Mouse (Mus musculus): ENCODE measurements at regions not wholly inside any gene's neighbourhood (a gene's known extent, or its start where the extent isn't known, plus 50 kb on each side); places are given as distances from the start of the nearest gene placed in this dataset.

DNA sequence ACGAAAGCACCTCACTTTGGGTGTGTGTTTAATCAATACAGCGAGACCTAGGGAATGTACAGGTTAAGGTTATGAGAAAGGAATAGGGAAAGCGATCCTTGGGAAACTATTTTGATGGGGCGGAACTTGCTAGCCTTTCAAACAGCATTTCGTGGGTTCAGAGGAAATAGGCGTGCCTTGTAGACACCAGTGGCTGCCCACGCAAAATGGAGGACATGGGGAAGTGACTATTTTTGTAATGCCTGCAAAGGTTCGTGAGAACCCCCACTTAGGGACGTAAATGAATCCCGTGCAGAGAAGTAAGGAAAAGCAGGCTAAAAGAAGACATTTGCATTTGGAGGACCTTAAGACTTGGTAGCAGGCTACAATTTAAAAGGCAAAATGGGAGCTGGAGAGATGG lies 114.1 kb upstream of the Ppm1h start:
- no peak for DNase-seq (ENCODE audit: low read depth, low spot score)

DNA sequence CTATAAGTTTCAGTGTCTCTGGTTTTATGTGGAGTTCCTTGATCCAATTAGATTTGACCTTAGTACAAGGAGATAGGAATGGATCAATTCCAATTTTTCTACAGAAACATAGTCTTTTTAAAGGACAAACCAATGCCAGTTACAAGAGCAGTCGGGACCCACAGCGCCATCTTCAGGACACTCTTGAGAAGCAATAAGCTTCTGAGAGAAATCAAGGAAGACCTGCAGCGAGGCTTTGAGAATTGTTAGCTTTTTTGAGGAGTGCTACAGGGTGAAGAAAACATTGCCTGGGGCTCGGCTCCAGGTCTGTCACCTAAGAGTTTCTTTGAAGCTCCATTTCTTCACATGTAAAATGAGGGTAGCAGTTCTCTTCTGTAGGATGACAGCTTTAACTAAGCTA lies 112.0 kb upstream of the Ppm1h start:
- no peak for DNase-seq (ENCODE audit: low read depth, low spot score)

DNA sequence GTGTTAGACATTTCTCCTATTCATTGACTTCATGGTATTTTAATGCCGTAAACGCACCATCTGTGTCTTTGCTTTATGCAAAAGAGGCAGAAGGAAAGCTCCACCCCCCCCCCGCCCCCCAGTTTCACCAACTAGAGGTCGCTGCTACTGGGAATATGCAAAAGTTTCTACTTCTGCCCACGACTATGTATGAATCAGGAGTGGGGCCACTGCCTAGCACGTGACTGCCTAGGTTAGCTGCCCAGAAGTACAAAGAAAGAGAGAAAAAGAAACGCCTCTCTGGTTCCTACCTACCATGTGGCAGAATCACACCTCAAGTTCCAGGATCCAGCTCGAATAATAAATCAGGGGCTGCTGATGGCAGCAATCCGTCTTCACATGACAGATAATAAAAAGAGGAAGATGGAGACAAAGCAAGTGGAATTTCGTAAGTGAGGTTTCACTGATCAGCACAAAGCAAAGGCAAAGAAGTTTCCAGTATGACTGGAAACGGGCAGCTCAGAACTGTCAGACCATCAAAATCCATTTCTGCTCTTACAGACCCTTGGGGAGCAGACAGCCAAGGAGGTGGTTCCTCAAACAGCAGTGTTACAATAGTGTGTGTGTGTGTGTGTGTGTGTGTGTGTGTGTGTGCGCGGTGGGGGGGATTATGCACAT lies 108.9 kb upstream of the Ppm1h start:
- DNase-seq (ENCODE audit: low read depth, low spot score): no peak

DNA sequence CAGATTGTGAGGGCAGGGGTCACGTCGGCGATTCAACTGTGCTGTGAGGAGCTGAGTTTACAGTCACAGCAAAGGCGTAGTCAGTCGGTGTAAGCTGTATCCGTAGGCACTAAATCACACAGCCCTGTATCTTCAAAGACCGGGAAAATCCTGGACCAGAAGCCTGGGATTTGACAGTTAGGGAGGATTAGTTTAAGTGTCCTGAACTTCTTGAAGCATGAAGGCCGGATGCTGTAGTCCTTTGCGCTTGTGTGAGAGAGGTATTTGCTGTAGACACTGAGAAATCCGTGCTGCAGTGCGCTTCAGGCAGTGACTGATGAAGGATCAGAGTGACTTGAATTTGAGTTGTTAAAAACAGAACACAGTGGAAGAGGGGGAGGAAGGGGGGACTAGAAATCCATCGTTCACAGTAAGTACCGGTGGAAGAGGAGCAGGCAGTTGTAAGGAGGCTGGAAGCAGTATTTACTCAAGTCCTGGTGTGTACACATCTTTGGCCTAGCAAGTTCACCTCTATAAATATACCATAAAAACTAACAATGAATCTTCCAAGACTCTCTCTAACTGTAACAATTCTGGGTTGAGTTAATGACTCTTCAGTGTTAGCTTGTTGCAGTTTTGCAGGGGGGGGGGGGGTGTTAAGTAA lies 107.5 kb upstream of the Ppm1h start:
- no peak for DNase-seq (ENCODE audit: low read depth, low spot score)

GRCm38 (mm10) chr10:122576171-122577063 lies 102.1 kb upstream of the Ppm1h start:
- DNase-seq (ENCODE audit: low read depth, low spot score): no peak

GRCm38 (mm10) chr10:122578209-122579001 lies 100.2 kb upstream of the Ppm1h start:
- DNase-seq (ENCODE audit: low read depth, low spot score): no peak

GRCm38 (mm10) chr10:122581096-122581495 lies 97.5 kb upstream of the Ppm1h start:
- DNase-seq (ENCODE audit: low read depth, low spot score): no peak

DNA sequence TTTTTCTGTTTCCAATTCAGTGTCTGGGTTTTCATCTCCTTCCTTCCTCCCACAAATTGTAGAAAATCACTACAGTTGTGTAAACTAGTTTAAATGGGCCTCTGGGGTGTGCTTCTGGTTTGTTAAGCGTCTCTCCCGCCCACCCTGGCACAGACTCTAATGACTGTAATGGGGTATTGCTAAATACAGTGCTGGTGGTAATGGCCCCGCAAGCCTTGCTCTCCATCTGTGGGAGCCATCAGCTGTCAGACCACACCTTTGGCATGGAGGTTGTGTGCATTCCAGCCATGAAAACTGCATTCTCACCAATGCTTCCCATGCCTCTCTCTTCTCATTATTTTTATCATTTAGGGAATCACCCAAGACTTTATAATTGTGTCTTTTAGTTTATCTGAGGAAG lies 91.0 kb upstream of the Ppm1h start:
- DNase-seq (ENCODE audit: low read depth, low spot score): no peak

DNA sequence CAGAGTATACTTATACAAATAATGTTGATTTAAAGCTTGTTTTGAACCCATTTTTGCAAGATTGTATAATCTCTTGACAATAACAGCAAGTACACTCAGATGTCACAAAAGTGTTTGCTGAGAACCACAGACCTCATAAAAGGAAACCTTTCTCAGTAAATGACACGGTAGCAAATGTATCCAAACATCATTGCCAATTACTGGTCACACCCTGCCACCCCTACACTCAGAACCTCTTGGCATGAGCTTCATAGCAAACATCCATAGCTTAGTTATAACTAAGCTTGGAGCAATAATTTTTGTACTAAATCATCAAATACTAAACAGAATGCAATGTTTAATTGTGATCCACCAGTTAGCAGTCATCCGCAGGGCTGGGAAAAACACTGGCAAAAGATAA lies 79.1 kb upstream of the Ppm1h start:
- DNase-seq (ENCODE audit: low read depth, low spot score): no peak

DNA sequence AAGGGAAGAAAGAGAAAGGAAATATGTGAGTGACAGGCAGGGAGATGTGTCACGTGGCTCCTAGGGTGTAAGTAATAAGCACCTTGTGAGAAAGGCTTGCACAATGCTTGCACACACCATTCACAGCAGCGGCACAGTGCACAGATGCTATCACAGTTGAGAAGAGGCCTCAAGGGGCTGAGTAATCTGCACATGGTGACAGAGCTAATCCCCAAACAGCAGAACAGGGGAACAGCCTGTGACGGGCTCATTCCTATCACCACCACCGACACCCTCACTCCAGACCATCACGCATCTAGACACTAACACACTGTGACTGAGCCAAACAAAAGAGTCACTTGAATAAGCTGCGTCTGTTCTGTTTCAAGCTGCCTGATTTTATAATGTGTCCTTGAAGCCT lies 76.2 kb upstream of the Ppm1h start:
- no peak for DNase-seq (ENCODE audit: low read depth, low spot score)

DNA sequence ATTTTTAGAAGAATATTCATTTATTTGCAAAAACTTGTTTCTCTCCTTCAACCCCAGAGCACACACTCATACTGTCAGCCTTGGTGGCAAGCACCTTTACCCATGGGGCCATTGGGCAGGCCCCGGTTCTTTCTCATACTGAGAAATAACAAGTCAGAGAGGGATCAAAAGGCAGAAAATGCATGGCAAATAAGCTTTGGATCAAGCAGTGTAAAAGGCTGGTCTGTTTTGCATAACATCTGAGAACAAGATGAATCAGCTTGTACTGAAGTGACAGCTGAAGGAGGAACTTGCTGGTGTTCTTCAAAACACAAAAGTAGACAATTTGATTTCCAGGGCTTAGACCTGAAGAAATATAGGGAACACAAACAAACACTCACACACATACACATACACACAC lies 74.6 kb upstream of the Ppm1h start:
- no peak for DNase-seq (ENCODE audit: low read depth, low spot score)

GRCm38 (mm10) chr10:122613281-122613680 lies 65.3 kb upstream of the Ppm1h start:
- DNase-seq (ENCODE audit: low read depth, low spot score): no peak

- no peak for DNase-seq (ENCODE audit: low read depth, low spot score)
These were observed 64.7 kb upstream of the Ppm1h start for GRCm38 (mm10) chr10:122613891-122614290.

DNA sequence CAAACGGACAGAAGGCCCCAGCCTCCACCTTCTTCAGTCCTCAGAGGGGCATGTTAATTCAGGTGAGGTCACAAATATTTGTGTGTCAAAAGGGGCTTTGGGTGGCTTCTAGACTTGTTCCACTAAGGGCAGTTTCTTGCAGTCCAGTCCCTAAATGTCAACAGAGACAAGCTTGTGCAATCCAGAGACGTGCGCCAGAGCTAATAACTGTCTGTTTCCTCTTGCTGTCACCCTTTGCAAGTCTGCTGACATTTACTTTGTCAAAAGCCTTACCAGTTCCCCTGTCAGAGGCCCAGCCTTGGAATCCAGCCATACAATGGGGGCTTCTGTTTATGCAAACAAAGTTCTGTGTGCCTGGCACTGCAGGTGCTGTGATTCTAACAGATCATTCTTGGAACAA lies 63.8 kb upstream of the Ppm1h start:
- no peak for DNase-seq (ENCODE audit: low read depth, low spot score)

DNA sequence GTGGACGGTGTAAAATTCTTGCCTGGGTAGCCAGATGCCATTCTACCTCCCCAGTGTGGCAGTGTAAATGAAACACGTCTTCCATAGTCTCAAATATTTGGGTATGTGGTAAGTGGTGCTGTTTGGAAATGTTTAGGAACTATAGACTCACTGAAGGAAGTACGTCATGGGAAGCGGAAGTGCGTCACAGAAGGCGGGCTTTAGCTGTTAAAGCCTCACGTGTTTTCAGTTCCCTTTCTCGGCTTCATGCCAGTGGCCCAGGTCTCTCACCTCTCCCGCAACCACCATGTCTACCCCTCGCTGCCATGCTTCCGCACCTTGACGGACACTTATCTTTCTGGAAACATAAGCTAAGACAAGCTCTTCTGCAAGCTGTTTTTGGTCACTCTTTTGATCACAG lies 62.9 kb upstream of the Ppm1h start:
- DNase-seq (ENCODE audit: low read depth, low spot score): no peak

GRCm38 (mm10) chr10:122616385-122616784 lies 62.2 kb upstream of the Ppm1h start:
- DNase-seq (ENCODE audit: low read depth, low spot score): no peak

DNA sequence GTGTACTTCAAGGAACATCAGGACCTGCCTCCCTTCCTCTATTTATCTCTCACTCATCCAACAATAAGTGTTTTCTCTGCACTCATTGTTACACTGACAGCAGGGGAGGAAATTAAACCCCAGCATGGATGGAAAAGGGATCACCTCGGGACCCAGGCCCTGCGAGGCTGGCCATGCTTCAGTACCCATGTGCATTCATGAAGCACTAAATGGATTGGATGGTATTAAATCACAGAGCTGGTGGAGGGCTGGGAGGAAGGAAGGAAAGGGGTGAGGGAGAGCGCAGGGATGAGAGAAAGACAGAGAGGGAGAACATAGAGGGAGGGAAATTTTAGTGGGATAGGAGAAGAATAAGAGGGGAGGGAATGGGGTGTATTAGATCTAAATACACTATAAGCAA lies 59.7 kb upstream of the Ppm1h start:
- DNase-seq (ENCODE audit: low read depth, low spot score): no peak

GRCm38 (mm10) chr10:122619406-122620116 lies 59.0 kb upstream of the Ppm1h start:
- no peak for DNase-seq (ENCODE audit: low read depth, low spot score)

All from retina, adult 2 months (tissue).